Mouse (Mus musculus) central nervous system, embryonic 14 days (tissue): ENCODE measurements around the gene Acad8. TPM values are rescaled to one million over a fixed set of nuclear protein-coding genes. Genes with fewer than 3 reads are reported as not detected.

Experiments used
- polyA plus RNA-seq: library from polyadenylated mRNA; depleted of rRNA; stranded (reverse); fragments of >200 nt; gene quantifications from 2 replicates; pipeline ENCODE4 v1.2.3, GENCODE M21; 2012; rRNA removed

Gene Acad8
- 40.2 and 40.9 TPM in 2 replicates for polyA plus RNA-seq

DNA sequence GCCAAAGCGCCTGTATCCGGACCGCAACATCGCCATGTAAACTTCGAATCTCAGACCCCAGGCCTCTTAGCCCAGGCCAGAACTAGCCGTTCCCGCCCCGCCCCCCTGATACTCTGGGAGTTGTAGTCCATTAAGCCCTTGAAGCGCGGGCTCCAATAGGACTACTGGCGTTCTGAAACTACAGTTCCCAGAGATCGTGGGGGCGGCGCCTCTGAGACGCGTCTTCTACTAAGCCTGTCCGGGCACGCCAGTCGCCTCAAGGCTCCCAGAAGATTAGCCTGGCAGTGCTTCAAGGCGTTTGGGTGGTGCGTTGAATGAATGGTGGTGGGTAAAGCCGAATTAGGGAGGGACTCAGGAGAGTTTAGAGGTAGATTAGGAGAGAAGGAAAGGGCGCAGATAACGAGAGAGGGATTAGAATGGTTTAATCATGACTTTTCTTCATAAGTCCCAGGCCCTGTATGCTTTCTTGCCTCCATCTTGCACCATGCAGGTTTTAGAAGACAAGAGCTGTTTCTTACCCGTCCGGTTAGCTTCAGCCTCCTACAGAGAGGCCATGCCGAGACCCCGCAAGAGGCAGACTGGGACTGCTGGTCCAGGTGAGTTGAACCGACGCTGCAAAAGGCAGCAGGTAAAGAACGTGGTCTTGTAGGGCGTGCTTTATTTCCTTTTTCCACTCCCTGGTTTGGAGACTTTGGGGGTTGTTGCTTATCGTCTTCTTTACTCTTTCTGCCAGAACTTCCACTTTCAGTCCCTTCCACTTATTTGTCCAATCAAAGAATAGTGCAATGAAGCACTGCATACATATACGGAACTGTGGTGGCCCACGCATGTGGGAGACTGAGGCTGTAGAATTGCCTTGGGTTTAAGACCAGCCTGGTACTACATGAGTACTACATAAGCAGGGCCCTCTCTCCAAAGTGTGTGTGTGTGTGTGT is at the start of gene Acad8, which contains the start of gene Thyn1:
TSS of gene Acad8 (minus strand) at position 106 of the 935 bp plus-strand sequence.
TSS of gene Thyn1 (plus strand) at position 250 of the 935 bp plus-strand sequence.

DNA sequence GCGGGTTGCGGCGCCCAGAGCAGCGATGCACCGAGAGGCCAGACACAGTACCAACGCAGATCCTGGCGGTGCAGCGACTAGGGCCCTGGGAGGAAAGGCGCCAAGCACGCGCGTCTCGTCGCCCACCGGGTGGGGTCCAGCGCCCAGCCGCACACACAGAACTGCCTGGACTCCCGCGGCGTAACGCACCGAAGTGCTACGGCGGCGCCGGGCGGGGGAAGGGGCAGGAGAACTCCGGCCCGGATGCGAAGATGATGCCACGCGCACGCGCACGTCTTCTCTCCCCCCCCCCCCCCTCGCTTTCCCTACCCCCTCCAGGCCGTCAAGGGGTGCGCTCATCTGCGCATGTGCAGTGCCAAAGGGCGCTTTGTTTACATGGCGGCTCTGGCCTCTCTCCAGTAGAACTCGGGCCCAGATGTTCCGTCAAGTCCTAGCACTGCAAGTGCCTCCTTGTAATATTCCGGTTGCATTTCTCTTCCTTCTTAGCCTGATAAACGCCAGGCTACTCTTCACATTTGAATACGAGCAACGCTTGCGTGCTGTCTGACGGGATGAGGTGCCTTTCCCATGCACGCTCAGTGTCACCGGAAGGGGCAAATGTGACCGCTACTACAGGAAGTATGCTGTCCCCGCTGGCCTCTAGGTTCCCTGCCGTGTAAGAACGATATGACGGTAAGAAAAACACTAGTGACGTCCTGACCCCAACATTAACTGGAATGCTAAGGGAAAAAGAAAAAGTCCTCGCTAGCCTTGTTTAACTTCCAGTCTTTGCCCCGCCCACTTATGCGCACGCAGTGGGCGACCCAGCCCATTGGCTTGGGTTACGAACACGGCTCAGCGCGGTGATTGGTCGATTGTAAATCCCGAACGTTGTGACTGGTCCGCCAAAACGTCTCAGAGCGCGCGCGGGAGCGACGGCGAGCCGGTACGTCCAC is 30.7 kb upstream of the Acad8 start, which contains the start of the genes Vps26b and Ncapd3:
TSS of gene Vps26b (minus strand) at position 238 of the 935 bp plus-strand sequence.
TSS of gene Ncapd3 (plus strand) at position 348 of the 935 bp plus-strand sequence.

Other genes with a start within 250 kb of the Acad8 start
- gene Glb1l2, start 193.1 kb downstream of the Acad8 start, polyA plus RNA-seq = 3.2 and 3.3 TPM in 2 replicates
- gene Glb1l3, start 138.7 kb downstream of the Acad8 start, polyA plus RNA-seq = 0.11 TPM in 1 of 2 replicates, not detected in the other
- gene Gm1110, start 76.5 kb downstream of the Acad8 start, polyA plus RNA-seq = 0.31 and 0.53 TPM in 2 replicates
- 84.5 and 99.1 TPM in 2 replicates for gene Thyn1, start 144 bp upstream of the Acad8 start, polyA plus RNA-seq
- 67.3 and 72.8 TPM in 2 replicates for gene Vps26b, start 30.5 kb upstream of the Acad8 start, polyA plus RNA-seq
- gene Ncapd3, start 30.6 kb upstream of the Acad8 start, polyA plus RNA-seq = 35.9 and 40.5 TPM in 2 replicates
- gene Jam3, start 155.9 kb upstream of the Acad8 start, polyA plus RNA-seq = 69.5 and 69.7 TPM in 2 replicates